Mouse (Mus musculus) liver, adult 2 months (tissue): Measurements from ENCODE around the gene Ift140.

Source experiments
- CTCF ChIP-seq: fragments of 200-500 bp; IDR thresholded peaks from 2 replicates; pipeline ENCODE4 v1.5.1; 2011; ENCODE audit warnings: low read depth, low read length, control low read depth
- POLR2A ChIP-seq: fragments of 200-500 bp; IDR thresholded peaks from 2 replicates; pipeline ENCODE4 v1.6.1; 2011; ENCODE audit warnings: low read length, control low read depth; ENCODE audit not compliant: insufficient read depth; ENCODE audit errors: extremely low read depth

DNA sequence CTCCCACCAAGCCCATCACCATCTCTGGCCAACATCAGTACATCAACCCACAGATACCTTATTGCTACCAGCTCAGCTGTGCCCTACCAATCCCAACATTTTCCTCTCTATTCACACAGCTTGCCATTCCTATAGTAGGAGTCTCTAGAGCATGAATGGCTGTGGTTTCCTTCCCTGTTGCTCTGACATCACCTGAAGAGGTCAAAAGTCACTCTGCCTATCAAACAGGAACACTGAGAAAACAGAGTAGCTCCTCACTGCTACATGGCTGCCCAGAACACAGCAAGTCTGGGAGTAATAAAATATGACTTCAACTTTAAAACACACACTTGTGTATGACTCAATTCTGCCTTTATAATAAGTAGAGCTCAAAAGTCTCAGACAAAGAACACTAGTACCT lies 8.4 kb upstream of the Ift140 start:
- TF ChIP-seq POLR2A (no peak), CTCF (no peak)
